ENCODE assay signal across 10 mouse cellular contexts in genomic region chr11:32538435-32538834, GRCm38 (mm10). TPM values are rescaled to one million over a fixed set of nuclear protein-coding genes. Genes with fewer than 3 reads are reported as not detected.
DNase-seq lines count a peak whose midpoint lies in the region; ATAC-seq lines count a peak whose summit lies in the region.
"Had no signal": no experiment of that assay in that cellular context is flagged by ENCODE, and none has a peak within 500 bp of the region (broad histone marks: within the 10 kb centered on the region; RNA-seq: fewer than 3 reads in every experiment).

No protein-coding gene starts in this region.

- H3K4me1 ChIP-seq in erythroblast, embryonic 14.5 days (ENCODE audit: control insufficient read depth), result peaks cover 97% of the 10 kb centered on the region
- H3K4me1 ChIP-seq in megakaryocyte, embryonic 14.5 days, result peaks cover 99% of the 10 kb centered on the region
- peaks cover 44% of the 10 kb centered on the region for H3K4me1 ChIP-seq in kidney, embryonic 14.5 days (ENCODE audit: control insufficient read depth, insufficient read depth, low read length)
- H3K4me1 ChIP-seq in liver, embryonic 16.5 days (ENCODE audit: control insufficient read depth, low read depth, low read length), result peaks cover 72% of the 10 kb centered on the region

- 60% methylated on average over 6 of the region's 6 CpGs for WGBS in kidney, embryonic 14.5 days
- WGBS in liver, embryonic 16.5 days (ENCODE audit: insufficient replicate concordance), result 56% methylated on average over 6 of the region's 6 CpGs

- no peak for DNase-seq in frontal cortex, adult 2 months (ENCODE audit: extremely low spot score in 1 of 2, low spot score in 1 of 2)
- no peak for DNase-seq in cerebellum, postnatal 36 days
- DNase-seq: adrenal gland, postnatal 14 days; midbrain, embryonic 14.5 days had no signal

- H3K36me3 ChIP-seq in erythroblast, embryonic 14.5 days (ENCODE audit: control insufficient read depth), result peaks cover 68% of the 10 kb centered on the region
- peaks cover 63% of the 10 kb centered on the region for H3K36me3 ChIP-seq in megakaryocyte, embryonic 14.5 days (replicated peaks; ENCODE audit: low read length)
- H3K36me3 ChIP-seq in kidney, embryonic 14.5 days (ENCODE audit: control insufficient read depth, insufficient read depth, low read length), result no peaks in the 10 kb centered on the region
- no peaks in the 10 kb centered on the region for H3K36me3 ChIP-seq in liver, embryonic 16.5 days (ENCODE audit: control insufficient read depth, insufficient read depth)

- no peaks in the 10 kb centered on the region for H3K27me3 ChIP-seq in erythroblast, embryonic 14.5 days (ENCODE audit: control insufficient read depth)
- H3K27me3 ChIP-seq in megakaryocyte, embryonic 14.5 days (replicated peaks), result no peaks in the 10 kb centered on the region
- H3K27me3 ChIP-seq in kidney, embryonic 14.5 days (ENCODE audit: control insufficient read depth, insufficient read depth, low read length), result no peaks in the 10 kb centered on the region
- no peaks in the 10 kb centered on the region for H3K27me3 ChIP-seq in liver, embryonic 16.5 days (ENCODE audit: control insufficient read depth, insufficient read depth, low read depth, low read length)

- no peak for ATAC-seq in erythroblast, adult 5-6 weeks (replicated peaks; ENCODE audit: low FRiP score, poor library complexity, severe bottlenecking)
- ATAC-seq in megakaryocyte, adult 5-6 weeks (ENCODE audit: poor library complexity, severe bottlenecking), result no peak
- no peak for ATAC-seq in kidney, embryonic 14.5 days (ENCODE audit: low FRiP score, low TSS enrichment)
- ATAC-seq in liver, embryonic 16.5 days (ENCODE audit: low read depth), result no peak

- H3K27ac ChIP-seq in kidney, embryonic 14.5 days (ENCODE audit: low read depth, low read length), result peak overlapping the region; percentile 73
- peak overlapping the region; percentile 50 for H3K27ac ChIP-seq in liver, embryonic 16.5 days (ENCODE audit: low read length)

- H3K4me3 ChIP-seq in erythroblast, embryonic 14.5 days (replicated peaks), result peak overlapping the region; percentile 22
- peak overlapping the region; percentile 80 for H3K4me3 ChIP-seq in megakaryocyte, embryonic 14.5 days (replicated peaks)
- no peak overlapping the region for H3K4me3 ChIP-seq in kidney, embryonic 14.5 days (ENCODE audit: low read length)
- no peak overlapping the region for H3K4me3 ChIP-seq in liver, embryonic 16.5 days (ENCODE audit: low read depth, low read length)

- no peaks in the 10 kb centered on the region for H3K9me3 ChIP-seq in erythroblast, embryonic 14.5 days (ENCODE audit: control insufficient read depth, low read length)
- H3K9me3 ChIP-seq in megakaryocyte, embryonic 14.5 days, result no peaks in the 10 kb centered on the region
- H3K9me3 ChIP-seq in kidney, embryonic 14.5 days (ENCODE audit: control insufficient read depth, low read length), result no peaks in the 10 kb centered on the region
- H3K9me3 ChIP-seq in liver, embryonic 16.5 days (replicated peaks; ENCODE audit: control insufficient read depth, low read length), result no peaks in the 10 kb centered on the region

- H3K9ac ChIP-seq in kidney, embryonic 14.5 days (ENCODE audit: low read depth, low read length), result no peak overlapping the region
- H3K9ac ChIP-seq in liver, embryonic 16.5 days (ENCODE audit: low read depth, low read length), result no peak overlapping the region

- no peak overlapping the region; the same call in 1 of the 2 replicates for H3K4me2 ChIP-seq in kidney, embryonic 14.5 days (replicated peaks; ENCODE audit: low read depth, low read length)
- no peak overlapping the region for H3K4me2 ChIP-seq in liver, embryonic 16.5 days (ENCODE audit: low read depth, low read length)

RNA-seq across cellular contexts. Expression of gene Stk10, which starts 5.3 kb away (rescaled TPM):
- 2.8 and 3.8 TPM in 2 replicates for polyA plus RNA-seq in erythroblast, embryonic 14.5 days (2012)
- 11.5 and 18.3 TPM in 2 replicates for total RNA-seq in erythroblast, adult 5-6 weeks (2015; ENCODE audit: low replicate concordance)
- 9.9 and 19.2 TPM in 2 replicates for total RNA-seq in erythroblast, adult 5-6 weeks (2017; ENCODE audit: low replicate concordance)
- 21.6 and 28.3 TPM in 2 replicates for polyA plus RNA-seq in megakaryocyte, embryonic 14.5 days (2012; ENCODE audit: insufficient read depth, low replicate concordance)
- total RNA-seq in megakaryocyte, adult 5-6 weeks (2015), result 88.8 and 98.5 TPM in 2 replicates
- 115 and 125 TPM in 2 replicates for total RNA-seq in megakaryocyte, adult 5-6 weeks (2017)
- polyA plus RNA-seq in kidney, embryonic 14.5 days (2014; fragmentation: Nextera tagmentation; extraction: Ambion mirVana), result 3.5 TPM in 2 replicates
- polyA plus RNA-seq in liver, embryonic 16.5 days (2015; fragmentation: Nextera tagmentation; extraction: Ambion mirVana), result 3.6 and 4.8 TPM in 2 replicates
- polyA plus RNA-seq in frontal cortex, adult 2 months (2012; rRNA removed), result 4.2 and 4.6 TPM in 2 replicates

RNA-seq across cellular contexts. Expression of gene Efcab9, which starts 6.6 kb away (rescaled TPM):
- 0.07 TPM in 1 of 2 replicates, not detected in the other for polyA plus RNA-seq in erythroblast, embryonic 14.5 days (2012)
- total RNA-seq in erythroblast, adult 5-6 weeks (2015; ENCODE audit: low replicate concordance), result not detected in 2 replicates
- total RNA-seq in erythroblast, adult 5-6 weeks (2017; ENCODE audit: low replicate concordance), result not detected in 2 replicates
- polyA plus RNA-seq in megakaryocyte, embryonic 14.5 days (2012; ENCODE audit: insufficient read depth, low replicate concordance), result 0.38 TPM in 1 of 2 replicates, not detected in the other
- total RNA-seq in megakaryocyte, adult 5-6 weeks (2015), result 0.20 and 2.2 TPM in 2 replicates
- total RNA-seq in megakaryocyte, adult 5-6 weeks (2017), result 1.6 and 2.0 TPM in 2 replicates
- polyA plus RNA-seq in kidney, embryonic 14.5 days (2014; fragmentation: Nextera tagmentation; extraction: Ambion mirVana), result 0.43 and 0.46 TPM in 2 replicates
- polyA plus RNA-seq in liver, embryonic 16.5 days (2015; fragmentation: Nextera tagmentation; extraction: Ambion mirVana), result 0.13 and 0.34 TPM in 2 replicates
- polyA plus RNA-seq in frontal cortex, adult 2 months (2012; rRNA removed), result 0.34 and 0.64 TPM in 2 replicates
- total RNA-seq: adrenal gland, postnatal 14 days had no signal
- polyA plus RNA-seq: midbrain, embryonic 14.5 days had no signal

Comparison
In these comparisons a context has a peak if more than half of its experiments do, and no peak if none do; other contexts are left out.
1. H3K4me3 ChIP-seq: peak in erythroblast, embryonic 14.5 days (single experiment) and megakaryocyte, embryonic 14.5 days (single experiment); none in kidney, embryonic 14.5 days (single experiment) and liver, embryonic 16.5 days (single experiment).